Mouse (Mus musculus) stomach, embryonic 15.5 days (tissue): Measurements from ENCODE around the gene Fam189a1. TPM values are rescaled to one million over a fixed set of nuclear protein-coding genes. Genes with fewer than 3 reads are reported as not detected.

ENCODE experiments used
- ATAC-seq: fragments of 200-750 bp; cut with Nextera tagmentation; 2 replicates; pipeline ENCODE4 v1.8.0; 2017; ENCODE audit warnings: low read depth, moderate number of reproducible peaks, moderate TSS enrichment; ENCODE audit not compliant: insufficient read depth, low FRiP score
- H3K27ac ChIP-seq: fragments of 300-500 bp; sonication (generic); 2 replicates; pipeline ENCODE4 v1.5.1; 2015; ENCODE audit warnings: mild to moderate bottlenecking, inconsistent platforms
- H3K27me3 ChIP-seq: fragments of 300-500 bp; sonication (generic); replicated peaks from 2 replicates; pipeline ENCODE4 v1.6.1; 2015; ENCODE audit warnings: inconsistent platforms
- H3K36me3 ChIP-seq: fragments of 300-500 bp; sonication (generic); 2 replicates; pipeline ENCODE4 v1.6.1; 2015; ENCODE audit warnings: inconsistent platforms
- H3K4me1 ChIP-seq: fragments of 300-500 bp; sonication (generic); 2 replicates; pipeline ENCODE4 v1.6.1; 2015; ENCODE audit warnings: inconsistent platforms
- H3K4me2 ChIP-seq: fragments of 300-500 bp; sonication (generic); 2 replicates; pipeline ENCODE4 v1.6.1; 2015; ENCODE audit warnings: mild to moderate bottlenecking, inconsistent platforms
- H3K4me3 ChIP-seq: fragments of 300-500 bp; sonication (generic); replicated peaks from 2 replicates; pipeline ENCODE4 v1.5.1; 2015; ENCODE audit warnings: inconsistent platforms
- H3K9ac ChIP-seq: fragments of 300-500 bp; sonication (generic); 2 replicates; pipeline ENCODE4 v1.6.1; 2015; ENCODE audit warnings: inconsistent platforms
- H3K9me3 ChIP-seq: fragments of 300-500 bp; sonication (generic); 2 replicates; pipeline ENCODE4 v1.6.1; 2016; ENCODE audit warnings: inconsistent platforms
- WGBS: fragments of 180-500 bp; shearing (Covaris S2); methylation state at CpG from one replicate; pipeline ENCODE4 v1.1.7; 2015; 5-methylcytosine and 5-hydroxymethylcytosine counted together
- microRNA-seq: library from miRNA; unstranded; fragments of <30 nt; microRNA quantifications from one replicate; pipeline ENCODE4, GENCODE M21; 2016
- polyA plus RNA-seq: library from polyadenylated mRNA; unstranded; fragments of >200 nt; fragmentation: Nextera tagmentation; extraction: Ambion mirVana; gene quantifications from 2 replicates; pipeline ENCODE4 v1.2.1, GENCODE M21; 2015

The Fam189a1 gene
- polyA plus RNA-seq, 1 experiment from 2014 or later: 0.74 TPM

- 48% methylated on average over 3 of the region's 3 CpGs for WGBS
- Histone ChIP-seq H3K27me3 (no peaks in the 10 kb centered on the region), H3K27ac (no peak overlapping the region), H3K9me3 (no peaks in the 10 kb centered on the region), H3K4me2 (no peak overlapping the region), H3K36me3 (no peaks in the 10 kb centered on the region), H3K4me1 (no peaks in the 10 kb centered on the region), H3K9ac (no peak overlapping the region), H3K4me3 (no peak overlapping the region)
- ATAC-seq: no peak
Measured at GRCm38 (mm10) chr7:64728816-64729215, 427.6 kb downstream of the Fam189a1 start.

GRCm38 (mm10) chr7:64728181-64728591, 428.2 kb downstream of the Fam189a1 start:
- Histone ChIP-seq H3K4me3 (no peak overlapping the region), H3K27me3 (no peaks in the 10 kb centered on the region), H3K36me3 (no peaks in the 10 kb centered on the region), H3K27ac (no peak overlapping the region), H3K4me1 (no peaks in the 10 kb centered on the region), H3K4me2 (no peak overlapping the region), H3K9me3 (no peaks in the 10 kb centered on the region), H3K9ac (no peak overlapping the region)
- ATAC-seq: no peak
- 82% methylated on average over 5 of the region's 5 CpGs for WGBS

- H3K4me3 ChIP-seq: no peak overlapping the region
- no peaks in the 10 kb centered on the region for H3K4me1 ChIP-seq
- no peaks in the 10 kb centered on the region for H3K27me3 ChIP-seq
- no peak overlapping the region for H3K9ac ChIP-seq
- WGBS: 79% methylated on average over 6 of the region's 6 CpGs
- no peak for ATAC-seq
- no peak overlapping the region for H3K27ac ChIP-seq
- H3K36me3 ChIP-seq: no peaks in the 10 kb centered on the region
- no peak overlapping the region for H3K4me2 ChIP-seq
- H3K9me3 ChIP-seq: no peaks in the 10 kb centered on the region
Measured at GRCm38 (mm10) chr7:64725967-64726695, 430.2 kb downstream of the Fam189a1 start.

GRCm38 (mm10) chr7:64724409-64724808, 432.0 kb downstream of the Fam189a1 start:
- no peak overlapping the region for H3K4me3 ChIP-seq
- no peaks in the 10 kb centered on the region for H3K27me3 ChIP-seq
- no peaks in the 10 kb centered on the region for H3K36me3 ChIP-seq
- H3K9me3 ChIP-seq: no peaks in the 10 kb centered on the region
- ATAC-seq: no peak
- H3K4me2 ChIP-seq: no peak overlapping the region
- no peaks in the 10 kb centered on the region for H3K4me1 ChIP-seq
- WGBS: 87% methylated on average over 1 of the region's 1 CpGs
- H3K27ac ChIP-seq: no peak overlapping the region
- H3K9ac ChIP-seq: no peak overlapping the region

GRCm38 (mm10) chr7:64723313-64723712, 433.1 kb downstream of the Fam189a1 start:
- no peak overlapping the region for H3K4me3 ChIP-seq
- H3K36me3 ChIP-seq: no peaks in the 10 kb centered on the region
- no peaks in the 10 kb centered on the region for H3K4me1 ChIP-seq
- WGBS: 77% methylated on average over 3 of the region's 3 CpGs
- H3K27me3 ChIP-seq: no peaks in the 10 kb centered on the region
- H3K4me2 ChIP-seq: no peak overlapping the region
- H3K9ac ChIP-seq: no peak overlapping the region
- no peak overlapping the region for H3K27ac ChIP-seq
- no peak for ATAC-seq
- H3K9me3 ChIP-seq: no peaks in the 10 kb centered on the region

- Histone ChIP-seq H3K36me3 (no peaks in the 10 kb centered on the region), H3K27ac (no peak overlapping the region), H3K27me3 (no peaks in the 10 kb centered on the region), H3K4me1 (no peaks in the 10 kb centered on the region), H3K4me3 (no peak overlapping the region), H3K9ac (no peak overlapping the region), H3K9me3 (no peaks in the 10 kb centered on the region), H3K4me2 (no peak overlapping the region)
- no peak for ATAC-seq
- WGBS: 70% methylated on average over 2 of the region's 2 CpGs
Measured at GRCm38 (mm10) chr7:64716286-64716685, 440.1 kb downstream of the Fam189a1 start.

- Histone ChIP-seq H3K36me3 (no peaks in the 10 kb centered on the region), H3K4me2 (no peak overlapping the region), H3K27me3 (no peaks in the 10 kb centered on the region), H3K9ac (no peak overlapping the region), H3K4me3 (no peak overlapping the region), H3K4me1 (no peaks in the 10 kb centered on the region), H3K27ac (no peak overlapping the region), H3K9me3 (no peaks in the 10 kb centered on the region)
- no peak for ATAC-seq
- 83% methylated on average over 13 of the region's 13 CpGs for WGBS
Measured at GRCm38 (mm10) chr7:64709520-64710262, 446.7 kb downstream of the Fam189a1 start.

GRCm38 (mm10) chr7:64708176-64708575, 448.2 kb downstream of the Fam189a1 start:
- H3K4me1 ChIP-seq: no peaks in the 10 kb centered on the region
- H3K27me3 ChIP-seq: no peaks in the 10 kb centered on the region
- no peak overlapping the region for H3K4me3 ChIP-seq
- no peaks in the 10 kb centered on the region for H3K36me3 ChIP-seq
- H3K9me3 ChIP-seq: no peaks in the 10 kb centered on the region
- no peak overlapping the region for H3K27ac ChIP-seq
- no peak overlapping the region for H3K4me2 ChIP-seq
- no peak for ATAC-seq
- H3K9ac ChIP-seq: no peak overlapping the region
- WGBS: 83% methylated on average over 4 of the region's 4 CpGs

Small RNA genes within 50 kb of the gene (microRNA-seq; reads per million reads assigned to microRNA genes)
- gene Gm25249: not detected
